Mouse (Mus musculus): ENCODE data around the gene Zbtb42. TPM values are rescaled to one million over a fixed set of nuclear protein-coding genes. Genes with fewer than 3 reads are reported as not detected.

The Zbtb42 gene
- total RNA-seq, 1 experiment from 2014 or later: 2.8 TPM

DNA sequence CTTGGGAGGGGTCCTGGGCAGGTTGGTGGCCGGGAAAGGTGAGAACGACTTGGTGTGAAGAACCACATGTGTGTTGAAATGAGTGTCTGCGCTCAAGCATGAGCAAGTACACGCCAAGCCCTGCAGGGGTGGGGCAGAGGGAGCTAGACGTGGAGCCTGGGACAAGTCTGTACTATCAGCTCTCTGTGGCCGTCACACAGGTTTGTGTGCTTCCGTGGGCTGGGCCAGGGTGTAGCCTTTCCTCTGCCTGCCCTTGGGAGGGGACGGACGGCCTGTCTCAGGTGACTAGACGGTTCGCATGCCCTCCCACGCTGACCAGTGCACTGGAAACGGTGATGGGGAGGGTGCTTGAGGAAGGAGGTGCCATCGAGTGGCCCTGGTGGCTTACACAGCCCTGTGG, 52.2 kb downstream of the Zbtb42 start:
- no peak for DNase-seq

Small RNA genes within 50 kb of the gene (microRNA-seq; reads per million reads assigned to microRNA genes)
- 1.7 to 2.7 reads per million in 2 experiments for gene Mir6939

Other genes starting within 250 kb of the Zbtb42 start
- gene A530016L24Rik, start 189.4 kb upstream of the Zbtb42 start, total RNA-seq (2021): 11.8 and 17.0 TPM in 2 replicates
- 3.9 and 6.0 TPM in 2 replicates for gene Tmem179, start 162.1 kb upstream of the Zbtb42 start, total RNA-seq (2021)
- gene Inf2, start 90.0 kb upstream of the Zbtb42 start, total RNA-seq (2021): 25.3 and 33.2 TPM in 2 replicates
- 34.1 and 37.6 TPM in 2 replicates for gene Adssl1, start 58.8 kb upstream of the Zbtb42 start, total RNA-seq (2021)
- gene Siva1, start 34.1 kb upstream of the Zbtb42 start, total RNA-seq (2021): 48.4 and 54.1 TPM in 2 replicates
- gene Akt1, start 3.9 kb upstream of the Zbtb42 start, total RNA-seq (2021): 245 and 247 TPM in 2 replicates
- 29.1 and 33.0 TPM in 2 replicates for gene Cep170b, start 41.6 kb downstream of the Zbtb42 start, total RNA-seq (2021)
- 6.4 and 19.9 TPM in 2 replicates for gene Pld4, start 81.8 kb downstream of the Zbtb42 start, total RNA-seq (2021)
- gene Ahnak2, start 123.8 kb downstream of the Zbtb42 start, total RNA-seq (2021): 7.2 and 9.6 TPM in 2 replicates
- gene Clba1, start 130.1 kb downstream of the Zbtb42 start, total RNA-seq (2021): 3.4 and 5.6 TPM in 2 replicates
- 19.9 and 21.4 TPM in 2 replicates for gene Cdca4, start 150.6 kb downstream of the Zbtb42 start, total RNA-seq (2021)
- 0.30 and 3.4 TPM in 2 replicates for gene Gpr132, start 189.4 kb downstream of the Zbtb42 start, total RNA-seq (2021)

Measured in adrenal gland, postnatal 14 days (tissue).